Mouse (Mus musculus) inflammation-experienced regulatory T-cells, adult 6 months (primary cell): ENCODE data around the gene Faf1. TPM values are rescaled to one million over a fixed set of nuclear protein-coding genes. Genes with fewer than 3 reads are reported as not detected.

Source experiments
- ATAC-seq: one replicate; pipeline ENCODE4 v1.8.0; 2017
- polyA plus RNA-seq, 3 experiments: library from polyadenylated mRNA; unstranded; fragments of 100-300 nt; shearing (Covaris generic); gene quantifications; one replicate each; pipeline ENCODE4 v1.2.1; 2017

Gene Faf1
- polyA plus RNA-seq: 1 to 10 TPM; 3.1 to 5.0 (median 4.8) TPM

GRCm38 (mm10) chr4:109676218-109677215 is at the start of gene Faf1:
TSS of gene Faf1 (plus strand) at chr4:109676588.
- ATAC-seq: peak; percentile 88

GRCm38 (mm10) chr4:109630215-109630614 is 46.2 kb upstream of the Faf1 start:
- no peak for ATAC-seq

- ATAC-seq: no peak
These were observed 45.4 kb upstream of the Faf1 start for GRCm38 (mm10) chr4:109631029-109631428.

- no peak for ATAC-seq
These were observed 41.4 kb upstream of the Faf1 start for GRCm38 (mm10) chr4:109634971-109635370.

- ATAC-seq: no peak
These were observed 37.0 kb upstream of the Faf1 start for GRCm38 (mm10) chr4:109639356-109639755.

- ATAC-seq: no peak
These were observed 36.2 kb upstream of the Faf1 start for GRCm38 (mm10) chr4:109640141-109640540.

- no peak for ATAC-seq
These were observed 34.9 kb upstream of the Faf1 start for GRCm38 (mm10) chr4:109641451-109641850.

GRCm38 (mm10) chr4:109647281-109647680 is 29.1 kb upstream of the Faf1 start:
- no peak for ATAC-seq

GRCm38 (mm10) chr4:109649331-109649730 is 27.1 kb upstream of the Faf1 start:
- no peak for ATAC-seq

GRCm38 (mm10) chr4:109653251-109653650 is 23.1 kb upstream of the Faf1 start:
- no peak for ATAC-seq

GRCm38 (mm10) chr4:109654701-109655100 is 21.7 kb upstream of the Faf1 start:
- ATAC-seq: no peak

- no peak for ATAC-seq
These were observed 20.6 kb upstream of the Faf1 start for GRCm38 (mm10) chr4:109655738-109656137.

GRCm38 (mm10) chr4:109656301-109656700 is 20.1 kb upstream of the Faf1 start:
- no peak for ATAC-seq

- peak; percentile 41 for ATAC-seq
These were observed 19.2 kb upstream of the Faf1 start for GRCm38 (mm10) chr4:109657021-109657850.

- peak; percentile 63 for ATAC-seq
These were observed 18.4 kb upstream of the Faf1 start for GRCm38 (mm10) chr4:109657851-109658500.

- no peak for ATAC-seq
These were observed 17.6 kb upstream of the Faf1 start for GRCm38 (mm10) chr4:109658826-109659225.

GRCm38 (mm10) chr4:109659571-109659970 is 16.8 kb upstream of the Faf1 start:
- ATAC-seq: no peak

- ATAC-seq: no peak
These were observed 15.8 kb upstream of the Faf1 start for GRCm38 (mm10) chr4:109660568-109660967.

- no peak for ATAC-seq
These were observed 15.2 kb upstream of the Faf1 start for GRCm38 (mm10) chr4:109661183-109661582.

- ATAC-seq: no peak
These were observed 14.1 kb upstream of the Faf1 start for GRCm38 (mm10) chr4:109662271-109662670.

- no peak for ATAC-seq
These were observed 12.3 kb upstream of the Faf1 start for GRCm38 (mm10) chr4:109664091-109664490.

- peak; percentile 60 for ATAC-seq
These were observed 11.0 kb upstream of the Faf1 start for GRCm38 (mm10) chr4:109665101-109665981.
